9 mouse cellular contexts compared by ENCODE assay signal in the genomic region with DNA sequence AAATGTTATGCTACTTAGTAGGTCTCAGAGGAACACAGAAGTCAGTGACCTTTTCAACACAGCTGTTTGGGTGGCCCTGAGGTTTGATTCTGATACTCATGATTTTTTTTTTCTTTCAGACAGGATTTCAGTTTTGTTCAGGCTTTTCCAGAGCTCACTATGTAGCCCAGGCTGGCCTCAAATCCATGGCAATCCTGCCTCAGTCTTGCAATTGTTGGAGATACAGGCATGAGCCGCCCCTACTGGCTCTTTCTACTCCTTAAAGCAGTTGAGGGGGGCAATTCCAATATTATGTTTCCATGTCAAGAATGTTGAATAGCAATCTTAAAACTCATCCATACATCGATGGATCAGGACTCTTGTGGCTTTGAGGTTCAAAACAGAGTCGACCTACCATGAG. TPM values are rescaled to one million over a fixed set of nuclear protein-coding genes. Genes with fewer than 3 reads are reported as not detected.
A peak's percentile ranks its signal among the peaks of the same experiment; 100 is the strongest.
DNase-seq lines count a peak whose midpoint lies in the region; ATAC-seq lines count a peak whose summit lies in the region.
"Had no signal": no experiment of that assay in that cellular context is flagged by ENCODE, and none has a peak within 500 bp of the region (broad histone marks: within the 10 kb centered on the region; RNA-seq: fewer than 3 reads in every experiment).

No protein-coding gene starts in this region.

- H3K4me3 ChIP-seq in neural tube, embryonic 11.5 days (ENCODE audit: low read depth, low read length): 0 out of 2 replicates have a peak overlapping the region, but pooled peaks have one; percentile 6
- peak overlapping the region; percentile 32 for H3K4me3 ChIP-seq in limb, embryonic 13.5 days
- no peak overlapping the region; the same call in 1 of the 2 replicates for H3K4me3 ChIP-seq in stomach, embryonic 14.5 days (ENCODE audit: low read depth, low read length)

- no peaks in the 10 kb centered on the region for H3K9me3 ChIP-seq in neural tube, embryonic 11.5 days (ENCODE audit: control insufficient read depth, low read length)
- H3K9me3 ChIP-seq in limb, embryonic 13.5 days: no peaks in the 10 kb centered on the region
- H3K9me3 ChIP-seq in stomach, embryonic 14.5 days (ENCODE audit: control insufficient read depth, low read depth, low read length): no peaks in the 10 kb centered on the region

- H3K27me3 ChIP-seq in neural tube, embryonic 11.5 days (ENCODE audit: control insufficient read depth, insufficient read depth, low read length): no peaks in the 10 kb centered on the region
- H3K27me3 ChIP-seq in limb, embryonic 13.5 days: no peaks in the 10 kb centered on the region
- no peaks in the 10 kb centered on the region for H3K27me3 ChIP-seq in stomach, embryonic 14.5 days (ENCODE audit: control insufficient read depth, insufficient read depth, low read length)

- H3K27ac ChIP-seq in neural tube, embryonic 11.5 days (ENCODE audit: low read depth, low read length): 0 out of 2 replicates have a peak overlapping the region, but pooled peaks have one; percentile 44
- peak overlapping the region; percentile 44; the same call in 1 of the 2 replicates for H3K27ac ChIP-seq in limb, embryonic 13.5 days
- 0 out of 2 replicates have a peak overlapping the region, but pooled peaks have one; percentile 28 for H3K27ac ChIP-seq in stomach, embryonic 14.5 days (ENCODE audit: low read length)

- H3K36me3 ChIP-seq in neural tube, embryonic 11.5 days (ENCODE audit: control insufficient read depth, insufficient read depth, low read length): 0 out of 2 replicates have a peak, but pooled peaks cover 2% of the 10 kb centered on the region
- peaks cover 24% of the 10 kb centered on the region for H3K36me3 ChIP-seq in limb, embryonic 13.5 days
- H3K36me3 ChIP-seq in stomach, embryonic 14.5 days (ENCODE audit: control insufficient read depth, insufficient read depth, low read length): peaks cover 19% of the 10 kb centered on the region

- ATAC-seq in neural tube, embryonic 11.5 days (ENCODE audit: insufficient read depth, low FRiP score, low TSS enrichment): no peak
- ATAC-seq in limb, embryonic 13.5 days (ENCODE audit: low FRiP score, low read depth): no peak
- ATAC-seq in stomach, embryonic 14.5 days (ENCODE audit: insufficient number of reproducible peaks, insufficient read depth, low FRiP score, low read depth): no peak

- WGBS in neural tube, embryonic 11.5 days: 81% methylated on average over 3 of the region's 3 CpGs
- 77% methylated on average over 3 of the region's 3 CpGs for WGBS in limb, embryonic 13.5 days
- 66% methylated on average over 3 of the region's 3 CpGs for whole genome bisulfite sequencing in stomach, embryonic 14.5 days

- H3K4me2 ChIP-seq in neural tube, embryonic 11.5 days (ENCODE audit: low read depth): peak overlapping the region; percentile 27; the same call in 1 of the 2 replicates
- peak overlapping the region; percentile 53 for H3K4me2 ChIP-seq in limb, embryonic 13.5 days (replicated peaks)
- H3K4me2 ChIP-seq in stomach, embryonic 14.5 days (replicated peaks; ENCODE audit: low read depth, low read length): peak overlapping the region; percentile 31

- no peaks in the 10 kb centered on the region for H3K4me1 ChIP-seq in neural tube, embryonic 11.5 days (ENCODE audit: control insufficient read depth, insufficient read depth, low read length)
- H3K4me1 ChIP-seq in limb, embryonic 13.5 days: peaks cover 8% of the 10 kb centered on the region
- H3K4me1 ChIP-seq in stomach, embryonic 14.5 days (ENCODE audit: control insufficient read depth, insufficient read depth, low read length): peaks cover 7% of the 10 kb centered on the region

- DNase-seq in cerebellum, adult 9-10 months: peak; percentile 71
- no peak for DNase-seq in cerebellum, adult 11 months
- DNase-seq in neural tube, embryonic 11.5 days (ENCODE audit: low spot score): no peak
- no peak for DNase-seq in neural tube, embryonic 10.5 days (ENCODE audit: extremely low spot score, low spot score)
- no peak for DNase-seq in ovary, adult 18-20 months (ENCODE audit: low spot score)
- no peak for DNase-seq in frontal cortex, postnatal 14 days (ENCODE audit: low spot score in 2 of 2)

- no peak overlapping the region for H3K9ac ChIP-seq in neural tube, embryonic 11.5 days (ENCODE audit: low read length)
- peak overlapping the region; percentile 51; the same call in 1 of the 2 replicates for H3K9ac ChIP-seq in limb, embryonic 13.5 days
- H3K9ac ChIP-seq in stomach, embryonic 14.5 days (replicated peaks; ENCODE audit: low read depth, low read length): no peak overlapping the region

RNA-seq across cellular contexts. Expression of a gene that starts 0.5 kb away (rescaled TPM):
- 180 and 182 TPM in 2 replicates for polyA plus RNA-seq in neural tube, embryonic 11.5 days (2014; fragmentation: Nextera tagmentation; extraction: Ambion mirVana)
- 116 and 117 TPM in 2 replicates for polyA plus RNA-seq in limb, embryonic 13.5 days (2015; fragmentation: Nextera tagmentation; extraction: Ambion mirVana)
- polyA plus RNA-seq in stomach, embryonic 14.5 days (2014; fragmentation: Nextera tagmentation; extraction: Ambion mirVana): 126 and 127 TPM in 2 replicates

RNA-seq across cellular contexts. Expression of a gene that starts 40.1 kb away (rescaled TPM):
- polyA plus RNA-seq in neural tube, embryonic 11.5 days (2014; fragmentation: Nextera tagmentation; extraction: Ambion mirVana): 30.9 and 35.0 TPM in 2 replicates
- not detected in 2 replicates for polyA plus RNA-seq in limb, embryonic 13.5 days (2015; fragmentation: Nextera tagmentation; extraction: Ambion mirVana)
- 8.1 and 9.8 TPM in 2 replicates for polyA plus RNA-seq in stomach, embryonic 14.5 days (2014; fragmentation: Nextera tagmentation; extraction: Ambion mirVana)
- polyA plus RNA-seq: gonadal fat pad, adult 2 months had no signal

RNA-seq across cellular contexts. Expression of a gene that starts 41.8 kb away (rescaled TPM):
- 15.8 and 18.0 TPM in 2 replicates for polyA plus RNA-seq in neural tube, embryonic 11.5 days (2014; fragmentation: Nextera tagmentation; extraction: Ambion mirVana)
- 52.1 and 56.1 TPM in 2 replicates for polyA plus RNA-seq in limb, embryonic 13.5 days (2015; fragmentation: Nextera tagmentation; extraction: Ambion mirVana)
- polyA plus RNA-seq in stomach, embryonic 14.5 days (2014; fragmentation: Nextera tagmentation; extraction: Ambion mirVana): 43.7 and 51.0 TPM in 2 replicates

RNA-seq across cellular contexts. Expression of a gene that starts 54.0 kb away (rescaled TPM):
- polyA plus RNA-seq in neural tube, embryonic 11.5 days (2014; fragmentation: Nextera tagmentation; extraction: Ambion mirVana): 4.4 and 6.0 TPM in 2 replicates
- 0.23 and 0.24 TPM in 2 replicates for polyA plus RNA-seq in limb, embryonic 13.5 days (2015; fragmentation: Nextera tagmentation; extraction: Ambion mirVana)
- 2.4 and 2.9 TPM in 2 replicates for polyA plus RNA-seq in stomach, embryonic 14.5 days (2014; fragmentation: Nextera tagmentation; extraction: Ambion mirVana)

RNA-seq across cellular contexts. Expression of a gene that starts 56.8 kb away (rescaled TPM):
- 15.5 and 19.1 TPM in 2 replicates for polyA plus RNA-seq in neural tube, embryonic 11.5 days (2014; fragmentation: Nextera tagmentation; extraction: Ambion mirVana)
- 20.7 and 21.3 TPM in 2 replicates for polyA plus RNA-seq in limb, embryonic 13.5 days (2015; fragmentation: Nextera tagmentation; extraction: Ambion mirVana)
- polyA plus RNA-seq in stomach, embryonic 14.5 days (2014; fragmentation: Nextera tagmentation; extraction: Ambion mirVana): 53.8 and 54.9 TPM in 2 replicates
